Mouse (Mus musculus) G1E (cell line): Measurements from ENCODE around the gene N6amt1. TPM values are rescaled to one million over a fixed set of nuclear protein-coding genes. Genes with fewer than 3 reads are reported as not detected.
A peak's percentile ranks its signal among the peaks of the same experiment; 100 is the strongest.

ENCODE experiments used
- ATAC-seq: 2 replicates; pipeline ENCODE4 v1.8.0; 2016; ENCODE audit warnings: mild to moderate bottlenecking; ENCODE audit not compliant: insufficient number of reproducible peaks, poor library complexity, low FRiP score, severe bottlenecking; ENCODE audit errors: extremely low read depth
- DNase-seq: peaks from one replicate; pipeline ENCODE4 v3.0.0; 2012; ENCODE audit warnings: low spot score
- H3K27me3 ChIP-seq: 2 replicates; pipeline ENCODE4 v1.6.1; 2012; ENCODE audit warnings: mild to moderate bottlenecking, low read length, inconsistent platforms; ENCODE audit not compliant: insufficient read depth
- H3K36me3 ChIP-seq: replicated peaks from 2 replicates; pipeline ENCODE3; 2012; ENCODE audit warnings: mild to moderate bottlenecking, inconsistent platforms
- H3K4me1 ChIP-seq: 2 replicates; pipeline ENCODE4 v1.6.1; 2012; ENCODE audit warnings: low read depth, low read length, inconsistent platforms, mixed read lengths; ENCODE audit not compliant: insufficient read depth
- H3K4me3 ChIP-seq: 2 replicates; pipeline ENCODE4 v1.5.1; 2012; ENCODE audit warnings: low read depth, mild to moderate bottlenecking, inconsistent platforms, low read length, moderate library complexity, mixed read lengths
- H3K9me3 ChIP-seq: replicated peaks from 2 replicates; pipeline ENCODE4 v1.6.1; 2012; ENCODE audit warnings: inconsistent platforms
- CTCF ChIP-seq: IDR thresholded peaks from 2 replicates; pipeline ENCODE4 v1.5.1; 2012; ENCODE audit warnings: low read depth, low read length, inconsistent platforms, mixed read lengths
- GATA1 ChIP-seq: IDR thresholded peaks from 2 replicates; pipeline ENCODE4 v1.6.1; 2012; ENCODE audit warnings: borderline replicate concordance, low read length, inconsistent platforms, mixed read lengths
- GATA2 ChIP-seq: IDR thresholded peaks from 2 replicates; pipeline ENCODE4 v1.6.1; 2012; ENCODE audit warnings: low read depth, low read length, inconsistent platforms, borderline replicate concordance
- POLR2AphosphoS5 ChIP-seq: IDR thresholded peaks from 2 replicates; pipeline ENCODE4 v1.6.1; 2012; ENCODE audit warnings: low read depth, low read length, inconsistent platforms; ENCODE audit not compliant: insufficient replicate concordance
- TAL1 ChIP-seq: conservative IDR thresholded peaks from 2 replicates; pipeline ENCODE4 v1.6.1; 2012; ENCODE audit warnings: low read depth, low read length, inconsistent platforms, mixed read lengths
- polyA plus RNA-seq: library from polyadenylated mRNA; stranded (reverse); fragments of >175 nt; gene quantifications from 2 replicates; pipeline ENCODE4 v1.2.3, GENCODE M21; 2012
- total RNA-seq, 2 experiments: library from RNA; stranded (forward) in 1 of 2; stranded (reverse) in 1 of 2; fragments of 200-1000 nt in 1 of 2; fragments of >200 nt in 1 of 2; fragmentation: Nextera tagmentation in 1 of 2; gene quantifications; 2 replicates each; pipeline ENCODE4 v1.2.3; 2014 to 2017

The N6amt1 gene
- total and polyA plus RNA-seq, 3 experiments = 7.3 to 29.2 (median 13.0) TPM

DNA sequence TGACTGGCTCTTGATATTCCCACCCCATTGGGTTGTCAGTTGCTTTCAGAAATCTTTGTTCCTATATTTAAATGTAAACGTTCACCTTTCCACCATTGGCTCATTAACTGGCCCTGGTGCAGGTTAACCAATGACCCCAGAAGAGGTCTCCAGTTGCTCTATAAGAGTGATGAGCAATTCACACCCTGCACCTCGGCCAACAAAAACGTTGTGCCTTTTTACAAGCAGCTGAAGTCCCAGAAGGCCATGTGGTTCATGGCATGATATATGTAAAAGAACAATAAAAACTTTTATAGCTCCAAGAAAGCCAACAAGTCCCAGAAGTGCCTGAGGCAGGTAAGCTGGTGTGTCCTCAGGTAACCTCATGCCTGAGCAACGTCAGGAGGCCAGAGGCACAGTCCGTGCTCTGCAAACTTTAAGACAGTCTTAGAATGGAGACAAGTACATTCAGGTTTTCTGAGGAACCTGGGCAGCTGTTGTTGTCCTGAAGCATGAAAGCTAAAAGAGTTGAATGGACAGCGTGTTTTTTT lies 12.9 kb upstream of the N6amt1 start:
- ATAC-seq (no peak), DNase-seq (no peak)
- no peaks in the 10 kb centered on the region for H3K36me3 ChIP-seq
- no peak overlapping the region for H3K4me3 ChIP-seq
- no peaks in the 10 kb centered on the region for H3K4me1 ChIP-seq
- TF ChIP-seq CTCF (no peak), GATA1 (no peak), POLR2AphosphoS5 (no peak), GATA2 (no peak), TAL1 (no peak)
- peaks cover 10% of the 10 kb centered on the region; the same call in 1 of the 2 replicates for H3K27me3 ChIP-seq
- H3K9me3 ChIP-seq = no peaks in the 10 kb centered on the region

DNA sequence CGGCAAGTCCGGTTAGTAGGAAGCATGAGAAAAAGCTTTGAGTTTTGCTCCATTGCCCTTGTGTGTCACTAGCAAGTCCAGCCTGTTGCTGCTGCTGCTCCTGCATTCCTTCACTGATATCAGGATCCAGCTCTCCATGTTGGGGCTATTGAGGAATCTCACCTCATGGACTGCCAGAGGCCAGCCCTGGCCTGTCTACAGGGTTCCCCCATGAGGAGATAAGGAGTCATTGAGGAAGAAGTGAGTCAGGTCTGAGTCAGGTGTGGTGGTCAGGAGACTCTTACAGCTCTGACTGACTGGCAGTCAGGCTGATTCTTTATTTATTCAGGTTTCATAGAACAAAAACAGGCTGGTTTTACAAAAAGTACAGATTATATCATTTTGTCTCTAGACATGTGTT lies 5.9 kb upstream of the N6amt1 start:
- H3K4me3 ChIP-seq = no peak overlapping the region
- H3K27me3 ChIP-seq = peaks cover 10% of the 10 kb centered on the region; the same call in 1 of the 2 replicates
- DNase-seq = no peak
- no peaks in the 10 kb centered on the region for H3K4me1 ChIP-seq
- no peaks in the 10 kb centered on the region for H3K9me3 ChIP-seq
- TF ChIP-seq CTCF = no peak
- TF ChIP-seq GATA1 = no peak
- no peak for TF ChIP-seq POLR2AphosphoS5
- TF ChIP-seq GATA2 = no peak
- ATAC-seq = no peak
- no peaks in the 10 kb centered on the region for H3K36me3 ChIP-seq

- peaks cover 11% of the 10 kb centered on the region for H3K4me1 ChIP-seq
These were observed 2.4 kb upstream of the N6amt1 start for GRCm38 (mm10) chr16:87351386-87352105.

DNA sequence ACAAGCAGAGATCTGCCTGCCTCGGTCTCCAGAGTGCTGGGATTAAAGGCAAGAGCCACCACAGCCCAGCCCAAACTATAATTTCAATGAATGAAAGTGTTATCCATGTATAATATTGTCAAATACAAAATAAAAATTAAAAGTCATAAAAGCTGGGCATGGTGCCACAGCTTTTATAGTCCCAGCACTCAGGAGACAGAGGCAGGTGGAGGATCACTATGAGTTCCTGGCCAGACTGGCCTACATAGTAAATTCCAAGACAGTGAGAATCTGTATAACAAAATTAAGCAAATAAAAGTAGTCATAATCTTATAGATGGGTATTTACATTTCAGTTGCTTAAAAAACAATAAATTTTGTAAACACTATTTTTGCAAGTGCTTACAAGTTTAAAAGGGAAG lies 380 bp upstream of the N6amt1 start:
- no peak for TF ChIP-seq GATA1
- no peak for TF ChIP-seq TAL1
- no peak for TF ChIP-seq POLR2AphosphoS5
- no peak for TF ChIP-seq CTCF
- no peak for TF ChIP-seq GATA2

More at GRCm38 (mm10) chr16:87351386-87352105, 2.4 kb upstream of the N6amt1 start:
- no peaks in the 10 kb centered on the region for H3K9me3 ChIP-seq
- peaks cover 6% of the 10 kb centered on the region for H3K36me3 ChIP-seq
- TF ChIP-seq CTCF (no peak), TAL1 (no peak), GATA2 (no peak), GATA1 (no peak), POLR2AphosphoS5 (no peak)
- H3K27me3 ChIP-seq = peaks cover 2% of the 10 kb centered on the region; the same call in 1 of the 2 replicates
- DNase-seq (no peak), ATAC-seq (no peak)
- H3K4me3 ChIP-seq = no peak overlapping the region

DNA sequence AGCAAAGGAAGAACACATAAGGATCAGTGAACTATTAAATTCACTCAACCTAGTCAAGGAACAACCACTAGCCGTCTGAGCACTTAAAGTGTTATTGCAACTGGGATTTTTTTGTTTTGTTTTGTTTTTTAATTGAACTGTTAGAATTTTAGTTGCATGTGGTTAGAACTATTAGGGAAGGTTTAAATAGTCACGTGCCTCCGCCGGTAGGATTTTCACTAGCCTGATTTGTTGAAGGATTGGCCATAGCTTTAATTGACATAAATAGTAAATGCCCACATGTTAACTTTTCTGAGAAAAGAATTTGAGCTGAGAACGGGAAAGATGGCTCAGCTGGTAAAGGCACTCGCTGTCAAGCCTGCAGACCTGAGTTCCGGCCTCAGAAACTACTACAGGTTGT lies 763 bp downstream of the N6amt1 start:
- peak overlapping the region; percentile 90 for H3K4me3 ChIP-seq
- no peaks in the 10 kb centered on the region for H3K27me3 ChIP-seq
- peaks cover 11% of the 10 kb centered on the region for H3K4me1 ChIP-seq
- no peak for TF ChIP-seq TAL1
- TF ChIP-seq POLR2AphosphoS5 = no peak
- TF ChIP-seq GATA1 = no peak
- no peak for TF ChIP-seq GATA2
- TF ChIP-seq CTCF = no peak
- H3K9me3 ChIP-seq = no peaks in the 10 kb centered on the region
- ATAC-seq (no peak), DNase-seq (no peak)
- peaks cover 36% of the 10 kb centered on the region for H3K36me3 ChIP-seq

More for the DNA sequence above, 380 bp upstream of the N6amt1 start:
- no peak for DNase-seq
- peaks cover 11% of the 10 kb centered on the region for H3K4me1 ChIP-seq
- no peaks in the 10 kb centered on the region for H3K27me3 ChIP-seq
- ATAC-seq = no peak; the same call in 1 of the 2 replicates
- no peaks in the 10 kb centered on the region for H3K9me3 ChIP-seq
- peak overlapping the region; percentile 90; the same call in 1 of the 2 replicates for H3K4me3 ChIP-seq
- peaks cover 24% of the 10 kb centered on the region for H3K36me3 ChIP-seq

DNA sequence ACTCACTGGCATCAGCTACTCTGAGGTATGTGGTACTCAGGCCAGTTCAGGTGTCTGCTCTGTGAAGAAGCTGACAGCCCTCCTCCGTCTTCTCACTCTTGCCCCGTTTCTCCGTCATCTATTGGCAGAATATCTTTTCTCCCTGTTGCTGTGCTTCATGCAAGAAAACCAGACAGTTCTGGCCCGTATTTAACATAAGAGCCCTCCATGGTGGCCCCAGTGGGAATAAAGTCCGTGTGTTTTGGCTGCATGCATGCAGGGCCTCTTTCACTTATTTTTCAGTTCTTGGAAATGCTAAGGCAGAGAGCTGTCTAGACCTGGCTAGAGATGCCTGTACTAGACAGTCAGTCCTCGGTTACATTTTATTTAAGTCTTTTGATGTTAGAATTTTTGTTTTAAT lies 6.1 kb downstream of the N6amt1 start:
- Histone ChIP-seq H3K36me3 (peaks cover 78% of the 10 kb centered on the region), H3K4me1 (peaks cover 4% of the 10 kb centered on the region; the same call in 1 of the 2 replicates), H3K27me3 (no peaks in the 10 kb centered on the region), H3K4me3 (no peak overlapping the region), H3K9me3 (no peaks in the 10 kb centered on the region)
- ATAC-seq (no peak), DNase-seq (no peak)
- TF ChIP-seq GATA2 (no peak), CTCF (no peak), TAL1 (no peak), GATA1 (no peak), POLR2AphosphoS5 (no peak)

- no peak for DNase-seq
- H3K36me3 ChIP-seq = peaks cover 85% of the 10 kb centered on the region
- TF ChIP-seq GATA2 (no peak), TAL1 (no peak), GATA1 (no peak), POLR2AphosphoS5 (no peak), CTCF (no peak)
- H3K4me3 ChIP-seq = no peak overlapping the region
- no peak for ATAC-seq
- H3K9me3 ChIP-seq = no peaks in the 10 kb centered on the region
- no peaks in the 10 kb centered on the region for H3K4me1 ChIP-seq
- no peaks in the 10 kb centered on the region for H3K27me3 ChIP-seq
These were observed 10.2 kb downstream of the N6amt1 start for GRCm38 (mm10) chr16:87364231-87364630.
